Mouse (Mus musculus) CD4-positive, CD25-positive, alpha-beta regulatory T cell, adult 2 months (primary cell): ENCODE results near the gene Snrk.

Experiments used
- DNase-seq: peaks from one replicate; pipeline ENCODE4 v3.0.0-alpha.2; 2012; ENCODE audit warnings: low read depth, low spot score

Gene Snrk

DNA sequence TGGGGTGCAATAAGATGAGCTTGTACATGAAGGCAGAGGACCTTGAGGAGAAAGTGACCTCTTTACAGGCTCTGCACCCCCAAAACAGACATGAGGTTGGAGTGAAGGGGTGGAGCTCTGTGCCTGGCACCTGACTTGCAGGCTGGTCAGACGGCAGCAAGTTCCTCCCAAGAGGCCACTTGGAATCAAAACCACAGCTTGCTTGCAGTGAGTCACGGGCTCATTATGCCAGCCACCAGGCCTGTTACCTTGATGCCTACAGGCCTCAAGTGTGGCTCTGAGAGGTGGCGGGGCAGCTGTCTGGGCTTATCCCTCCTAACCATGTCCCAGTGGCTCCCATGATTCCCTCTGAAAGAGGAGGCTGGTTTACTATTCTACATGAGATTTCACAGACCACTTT lies 63.0 kb downstream of the Snrk start:
- DNase-seq: no peak

DNA sequence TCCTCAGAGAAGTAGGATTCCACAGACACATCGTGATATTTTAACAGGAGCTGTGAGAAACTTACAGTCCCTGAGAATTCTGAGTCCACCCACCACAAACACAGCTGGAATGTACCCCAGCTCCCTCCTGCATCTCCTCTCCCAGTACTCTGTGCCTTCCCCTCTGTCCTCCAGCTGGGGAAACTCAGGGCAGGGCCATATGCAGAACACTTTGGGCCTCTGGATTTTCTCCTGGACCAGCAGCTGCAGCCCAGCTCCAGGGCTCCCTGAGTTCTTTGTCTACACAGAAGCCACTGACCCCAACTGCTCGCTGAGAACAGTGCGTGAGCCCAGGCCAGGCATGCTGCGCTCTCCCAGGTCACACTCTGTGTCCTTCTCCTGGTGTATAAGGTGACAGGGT lies 66.0 kb downstream of the Snrk start:
- DNase-seq: no peak

DNA sequence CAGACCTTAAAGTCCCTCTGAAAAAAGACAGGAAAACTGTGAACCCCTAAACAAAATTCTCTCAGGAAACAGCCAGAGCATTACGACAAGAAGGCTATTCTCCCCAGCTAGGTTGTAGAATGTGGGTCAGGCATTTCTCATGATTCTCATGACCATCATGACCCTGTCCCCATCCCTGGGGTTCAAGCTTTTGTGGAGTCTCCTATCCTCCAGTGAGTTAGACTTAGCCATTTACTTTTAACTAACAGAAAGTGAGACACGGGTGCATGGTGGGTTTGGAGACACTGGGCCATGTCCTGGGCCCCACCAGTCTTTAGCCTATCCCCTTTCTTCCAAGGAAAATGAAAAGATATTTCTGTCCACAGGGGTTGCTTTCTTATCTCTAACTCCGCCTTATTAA lies 67.3 kb downstream of the Snrk start:
- no peak for DNase-seq

DNA sequence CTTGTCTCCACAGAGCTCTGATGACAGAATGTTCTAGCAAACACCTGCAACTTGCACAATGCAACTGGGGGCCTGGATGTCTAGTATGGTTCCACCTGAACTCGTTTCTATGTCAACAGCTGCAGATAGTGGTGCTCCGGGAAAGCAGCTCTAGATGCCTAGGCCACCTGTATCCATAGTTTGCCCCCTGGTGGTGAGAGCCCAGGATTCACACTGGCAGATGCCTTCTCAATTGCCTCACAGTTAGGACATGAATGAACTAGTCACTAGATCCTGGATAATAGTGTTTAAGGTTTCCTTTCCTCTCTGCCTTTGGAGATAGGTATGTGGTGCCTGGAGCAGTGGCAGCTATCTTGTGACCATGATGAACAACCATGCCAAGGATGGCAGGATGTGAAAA lies 68.0 kb downstream of the Snrk start:
- DNase-seq: peak; percentile 88

- no peak for DNase-seq
These were observed 68.9 kb downstream of the Snrk start for GRCm38 (mm10) chr9:122185953-122186352.

GRCm38 (mm10) chr9:122186643-122187226 lies 69.7 kb downstream of the Snrk start:
- DNase-seq: no peak

DNA sequence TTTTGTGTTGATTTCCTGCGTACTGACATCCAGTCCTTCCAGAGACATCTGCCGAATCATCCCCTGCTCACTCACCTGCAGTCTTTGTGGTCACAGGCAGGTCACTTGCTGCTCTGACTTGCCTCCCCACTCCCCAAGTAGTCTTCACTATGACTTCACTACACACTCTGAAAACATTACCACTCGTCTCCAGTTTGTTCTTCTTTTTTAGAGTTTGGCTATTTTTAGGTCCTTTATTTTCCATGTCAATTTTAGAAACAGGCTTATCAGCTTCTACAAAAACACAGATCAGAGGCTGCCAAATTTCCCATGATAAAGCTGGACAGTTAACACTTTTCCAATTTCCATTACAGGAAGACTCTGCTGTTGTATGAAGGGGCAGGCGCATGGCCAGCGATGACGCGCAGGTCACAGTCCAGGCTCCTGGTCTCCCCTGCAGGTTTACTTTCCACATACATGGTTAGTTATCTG lies 70.4 kb downstream of the Snrk start:
- peak; percentile 22 for DNase-seq

DNA sequence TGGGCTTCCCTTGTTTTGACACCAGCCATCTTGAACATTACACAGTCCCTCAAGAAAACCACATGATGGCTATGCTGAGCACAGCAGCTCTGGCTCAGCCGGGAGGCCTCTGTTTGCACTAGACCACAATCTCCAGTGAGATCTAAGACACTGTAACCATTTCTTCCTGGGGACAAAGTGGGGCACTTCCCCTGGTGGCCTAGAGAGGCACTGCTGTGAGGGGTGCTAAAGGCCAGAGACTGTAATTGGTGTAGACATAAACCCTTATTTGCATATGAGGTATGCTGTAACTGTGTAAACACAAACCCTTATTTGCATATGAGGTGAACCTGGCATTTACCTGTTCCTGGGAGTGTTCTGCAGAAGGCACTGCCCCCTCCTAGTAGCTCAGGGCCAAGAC lies 71.7 kb downstream of the Snrk start:
- DNase-seq: peak; percentile 84

DNA sequence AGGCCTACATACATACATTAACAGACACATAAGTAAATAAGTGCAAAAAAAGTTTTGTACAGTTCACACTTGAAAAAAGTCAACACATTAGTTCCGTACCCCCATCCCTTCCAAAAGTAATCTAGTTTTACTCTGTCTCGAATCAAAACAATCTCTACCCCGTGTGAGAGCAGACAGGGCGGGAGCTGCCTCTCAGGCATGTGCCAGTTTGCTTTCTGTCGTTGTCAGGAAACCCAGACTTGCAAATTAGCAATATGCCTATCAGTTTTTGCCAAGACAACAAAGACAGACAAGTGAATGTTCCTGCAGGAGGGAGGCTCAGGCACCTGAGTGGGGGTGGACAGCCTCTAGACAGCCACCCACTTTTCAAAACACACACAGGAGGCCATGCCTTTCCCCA lies 76.3 kb downstream of the Snrk start:
- DNase-seq: peak; percentile 63

DNA sequence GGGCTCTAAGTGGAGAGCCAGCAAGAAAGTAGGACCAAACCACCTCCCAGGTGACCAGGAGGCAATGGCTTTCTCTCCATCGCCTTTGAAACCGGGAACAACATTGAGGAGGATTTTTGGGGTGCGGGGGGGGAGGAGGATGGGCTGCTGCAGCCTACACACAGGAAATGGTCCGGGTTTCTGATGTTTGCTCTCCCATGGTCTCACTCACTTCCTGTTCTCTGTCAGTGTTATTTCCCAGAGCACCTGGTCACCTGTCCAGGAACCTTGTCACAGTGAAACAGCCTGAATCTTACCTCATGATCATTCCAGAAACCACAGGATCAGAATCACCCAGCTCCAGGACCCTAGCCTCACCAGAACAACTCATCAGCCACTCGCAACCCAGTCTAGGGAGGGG lies 76.8 kb downstream of the Snrk start:
- peak; percentile 45 for DNase-seq

- no peak for DNase-seq
These were observed 78.1 kb downstream of the Snrk start for GRCm38 (mm10) chr9:122195042-122195682.

DNA sequence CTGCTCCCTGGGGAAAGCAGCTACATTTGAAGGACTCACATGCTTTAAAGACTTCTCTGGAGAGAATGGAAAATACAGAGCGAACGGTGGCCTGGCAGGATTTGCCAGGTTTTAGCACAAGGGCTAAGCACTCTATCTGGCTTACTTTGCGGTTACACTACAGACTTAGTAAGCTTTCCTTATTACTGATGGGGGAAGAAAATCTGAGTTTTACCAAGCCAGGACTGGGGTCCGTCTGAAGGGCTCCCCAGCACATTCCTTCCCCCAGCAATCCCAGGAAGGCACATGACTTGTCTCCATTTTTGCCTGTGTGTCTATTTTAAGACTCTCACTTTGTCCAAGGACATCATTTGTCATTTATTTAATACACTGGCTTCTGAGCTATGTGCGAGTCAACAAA lies 80.0 kb downstream of the Snrk start:
- DNase-seq: no peak

- DNase-seq: no peak
These were observed 81.6 kb downstream of the Snrk start for GRCm38 (mm10) chr9:122198621-122199020.

DNA sequence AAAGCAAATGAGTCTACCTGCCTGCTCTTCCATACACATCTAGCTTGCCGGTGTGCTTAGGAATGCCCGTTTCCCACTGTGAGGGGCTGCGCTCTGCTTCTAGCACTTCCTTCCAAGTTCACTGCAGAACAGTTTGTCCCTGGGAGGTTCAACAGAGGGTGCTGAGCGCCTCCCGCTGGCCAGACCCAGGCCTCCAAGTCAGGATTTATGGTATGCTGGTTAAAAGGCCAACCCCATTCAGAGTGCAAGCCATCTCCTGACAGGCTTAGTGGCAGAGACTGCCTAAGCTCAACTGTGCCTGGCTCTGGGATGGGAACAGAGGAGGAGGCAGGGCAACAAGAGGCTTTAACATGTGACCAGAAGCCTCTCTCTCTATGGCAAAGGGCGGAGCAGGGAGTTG lies 82.2 kb downstream of the Snrk start:
- DNase-seq: peak; percentile 77

GRCm38 (mm10) chr9:122204508-122204907 lies 87.4 kb downstream of the Snrk start:
- peak; percentile 65 for DNase-seq

- no peak for DNase-seq
These were observed 88.6 kb downstream of the Snrk start for GRCm38 (mm10) chr9:122205543-122206200.

- DNase-seq: no peak
These were observed 91.2 kb downstream of the Snrk start for GRCm38 (mm10) chr9:122208311-122208710.

DNA sequence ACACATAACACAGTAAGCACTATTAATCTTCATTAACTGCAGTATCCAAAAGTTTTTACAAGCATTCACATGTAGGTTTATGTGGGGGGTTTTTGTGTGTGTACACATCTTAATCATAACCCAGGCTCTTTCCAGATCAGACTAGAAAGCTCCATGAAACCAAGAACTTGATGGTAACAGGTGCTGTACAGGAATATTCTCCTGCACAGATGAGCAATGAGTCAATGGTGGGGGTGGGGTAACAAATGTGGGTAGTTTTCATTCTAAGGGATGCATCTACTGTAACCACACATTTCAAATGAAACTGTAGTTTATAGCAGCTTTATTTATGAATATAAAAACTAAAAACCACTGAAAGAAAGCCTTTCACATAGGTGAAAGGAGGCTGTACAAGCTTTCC lies 98.1 kb downstream of the Snrk start:
- no peak for DNase-seq

DNA sequence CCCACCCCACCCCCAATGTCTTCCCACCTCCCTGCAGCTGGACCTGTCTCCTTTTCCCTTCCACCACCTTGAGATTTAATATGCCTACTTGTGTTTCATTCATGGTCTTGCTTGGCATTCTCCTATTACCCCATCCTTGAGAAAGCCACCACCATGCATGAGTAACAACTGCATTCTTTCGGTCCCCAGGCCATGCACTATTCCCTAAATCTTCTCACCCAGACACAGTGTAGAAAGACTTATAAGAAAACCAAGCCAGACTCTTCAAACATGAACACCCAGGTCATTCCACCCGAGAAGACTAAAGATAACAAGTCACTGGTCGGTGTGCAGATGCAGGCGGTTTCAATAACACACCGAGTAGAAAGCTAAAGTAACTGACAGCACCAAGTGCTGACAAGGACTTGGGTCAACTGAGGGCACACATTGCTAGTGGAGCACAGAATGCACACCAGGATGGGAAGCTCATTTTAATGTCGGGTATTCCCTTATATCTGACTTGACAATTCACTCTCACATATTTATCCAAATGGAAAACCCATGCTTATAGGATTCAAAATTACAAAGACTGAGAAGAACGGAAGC lies 100.0 kb downstream of the Snrk start:
- DNase-seq: no peak
